Mouse (Mus musculus): ENCODE measurements around the gene Emc7. TPM values are rescaled to one million over a fixed set of nuclear protein-coding genes. Genes with fewer than 3 reads are reported as not detected.
"Not testable (repeated sequence)": the region's sequence is repeated elsewhere in the genome, so short reads cannot be mapped to it uniquely, and the experiment has no call there.

Emc7 gene
- 19.3 and 19.6 TPM in 2 replicates for polyA plus RNA-seq (2015; fragmentation: Nextera tagmentation; extraction: Ambion mirVana)

- H3K4me2 ChIP-seq, result peak within 1 kb of the TSS; percentile 72
- H3K27ac ChIP-seq, result peak within 1 kb of the TSS; percentile 50
- WGBS, result under 1% methylated on average over 49 of the region's 49 CpGs
- peak within 1 kb of the TSS; percentile 86 for H3K4me3 ChIP-seq
- ATAC-seq (ENCODE audit: borderline replicate concordance, extremely low read depth, low FRiP score, low TSS enrichment), result peak; percentile 98
- peak within 1 kb of the TSS; percentile 88 for H3K9ac ChIP-seq
- H3K27me3 ChIP-seq, result no peaks in the 10 kb centered on the region
- peaks cover 12% of the 10 kb centered on the region; the same call in 1 of the 2 replicates for H3K4me1 ChIP-seq
- H3K36me3 ChIP-seq, result peaks cover 5% of the 10 kb centered on the region
- H3K9me3 ChIP-seq, result no peaks in the 10 kb centered on the region
Observed at GRCm38 (mm10) chr2:112454862-112455564, at the start of gene Emc7. Gene Emc7, plus strand, starts transcription at chr2:112454997.

GRCm38 (mm10) chr2:112407030-112407429, 47.8 kb upstream of the Emc7 start:
- Histone ChIP-seq H3K4me2 (no peak overlapping the region), H3K9ac (no peak overlapping the region), H3K4me3 (no peak overlapping the region), H3K27ac (no peak overlapping the region), H3K36me3 (peaks cover 28% of the 10 kb centered on the region), H3K4me1 (no peaks in the 10 kb centered on the region), H3K9me3 (no peaks in the 10 kb centered on the region), H3K27me3 (no peaks in the 10 kb centered on the region)
- 85% methylated on average over 3 of the region's 3 CpGs for WGBS
- no peak for ATAC-seq (ENCODE audit: borderline replicate concordance, extremely low read depth, low FRiP score, low TSS enrichment)

DNA sequence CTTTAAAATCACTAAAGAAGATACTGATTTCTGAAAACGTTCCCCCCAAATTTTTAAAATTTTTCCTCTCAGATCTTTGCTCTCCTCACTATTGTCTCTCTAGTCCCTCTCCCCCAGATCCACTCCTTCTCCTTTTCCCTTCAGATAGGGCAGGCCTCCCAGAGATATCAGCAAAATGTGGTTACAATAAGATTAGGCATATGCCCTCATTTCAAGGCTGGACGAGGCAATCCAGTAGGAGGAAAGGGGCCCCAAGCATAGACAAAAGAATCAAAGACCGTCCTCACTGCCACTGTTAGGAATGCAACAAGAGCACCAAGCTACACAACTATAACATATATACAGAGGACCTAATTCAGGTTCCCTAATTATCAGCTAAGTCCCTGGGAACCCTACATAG, 29.5 kb upstream of the Emc7 start:
- H3K27ac ChIP-seq, result no peak overlapping the region
- no peak overlapping the region for H3K9ac ChIP-seq
- no peaks in the 10 kb centered on the region for H3K9me3 ChIP-seq
- no peaks in the 10 kb centered on the region for H3K4me1 ChIP-seq
- no peaks in the 10 kb centered on the region for H3K27me3 ChIP-seq
- WGBS, result 59% methylated on average over 3 of the region's 3 CpGs
- no peak overlapping the region for H3K4me3 ChIP-seq
- no peaks in the 10 kb centered on the region for H3K36me3 ChIP-seq
- no peak overlapping the region for H3K4me2 ChIP-seq
- ATAC-seq (ENCODE audit: borderline replicate concordance, extremely low read depth, low FRiP score, low TSS enrichment), result no peak

DNA sequence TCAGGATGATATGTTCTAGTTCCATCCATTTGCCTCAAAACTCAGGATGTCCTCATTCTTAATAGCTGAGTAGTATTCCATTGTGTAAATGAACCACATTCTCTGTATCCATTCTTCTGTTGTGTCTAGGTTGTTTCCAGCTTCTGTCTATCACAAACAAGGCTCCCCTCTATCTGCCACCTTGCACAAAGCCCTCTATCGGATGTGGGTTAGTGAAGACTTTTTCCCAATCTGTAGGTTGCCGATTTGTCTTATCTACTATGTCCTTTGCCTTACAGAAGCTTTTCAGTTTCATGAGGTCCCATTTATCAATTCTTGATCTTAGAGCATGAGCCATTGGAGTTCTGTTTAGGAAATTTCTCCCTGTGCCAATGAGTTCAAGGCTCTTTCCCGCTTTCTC, 26.3 kb upstream of the Emc7 start:
- H3K36me3 ChIP-seq; H3K9ac ChIP-seq; H3K4me2 ChIP-seq; H3K4me1 ChIP-seq; H3K9me3 ChIP-seq; H3K27ac ChIP-seq; H3K27me3 ChIP-seq; H3K4me3 ChIP-seq; ATAC-seq (ENCODE audit: borderline replicate concordance, extremely low read depth, low FRiP score, low TSS enrichment): not testable (repeated sequence)
- WGBS, result 81% methylated on average over 3 of the region's 3 CpGs

GRCm38 (mm10) chr2:112429665-112430064, 25.1 kb upstream of the Emc7 start:
- Histone ChIP-seq H3K27me3 (no peaks in the 10 kb centered on the region), H3K36me3 (no peaks in the 10 kb centered on the region), H3K4me2 (no peak overlapping the region), H3K27ac (no peak overlapping the region), H3K4me1 (no peaks in the 10 kb centered on the region), H3K9me3 (no peaks in the 10 kb centered on the region), H3K9ac (no peak overlapping the region), H3K4me3 (no peak overlapping the region)
- ATAC-seq (ENCODE audit: borderline replicate concordance, extremely low read depth, low FRiP score, low TSS enrichment), result no peak
- WGBS, result 77% methylated on average over 4 of the region's 4 CpGs

- Histone ChIP-seq H3K36me3 (no peaks in the 10 kb centered on the region), H3K9me3 (no peaks in the 10 kb centered on the region), H3K4me3 (no peak overlapping the region), H3K27ac (no peak overlapping the region), H3K27me3 (no peaks in the 10 kb centered on the region), H3K9ac (no peak overlapping the region), H3K4me2 (no peak overlapping the region), H3K4me1 (no peaks in the 10 kb centered on the region)
- ATAC-seq (ENCODE audit: borderline replicate concordance, extremely low read depth, low FRiP score, low TSS enrichment), result no peak
- 29% methylated on average over 5 of the region's 5 CpGs for WGBS
Observed at GRCm38 (mm10) chr2:112430403-112430802, 24.4 kb upstream of the Emc7 start.

DNA sequence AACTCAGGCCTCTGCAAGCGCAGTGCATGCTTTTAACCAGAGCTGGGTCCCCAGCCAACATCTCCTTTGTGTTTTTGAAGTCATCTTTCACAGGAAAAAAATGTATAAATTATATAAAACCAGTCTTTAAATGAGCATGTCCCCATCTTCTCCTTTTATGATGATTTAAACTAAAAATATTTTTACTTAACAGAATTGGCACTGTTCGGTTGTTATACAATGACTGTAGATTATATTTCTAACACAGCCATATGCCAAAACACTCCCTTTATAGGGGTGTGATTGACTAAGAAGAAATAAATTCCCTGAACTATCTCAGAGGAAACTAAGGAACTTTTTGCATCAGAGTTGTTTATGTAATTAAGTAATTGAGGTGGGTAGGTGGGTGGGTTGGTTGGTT, 22.3 kb upstream of the Emc7 start:
- Histone ChIP-seq H3K36me3 (no peaks in the 10 kb centered on the region), H3K4me3 (no peak overlapping the region), H3K27me3 (no peaks in the 10 kb centered on the region), H3K4me1 (no peaks in the 10 kb centered on the region), H3K9ac (no peak overlapping the region), H3K27ac (no peak overlapping the region), H3K9me3 (no peaks in the 10 kb centered on the region), H3K4me2 (no peak overlapping the region)
- WGBS, result 87% methylated on average over 2 of the region's 2 CpGs
- ATAC-seq (ENCODE audit: borderline replicate concordance, extremely low read depth, low FRiP score, low TSS enrichment), result no peak

DNA sequence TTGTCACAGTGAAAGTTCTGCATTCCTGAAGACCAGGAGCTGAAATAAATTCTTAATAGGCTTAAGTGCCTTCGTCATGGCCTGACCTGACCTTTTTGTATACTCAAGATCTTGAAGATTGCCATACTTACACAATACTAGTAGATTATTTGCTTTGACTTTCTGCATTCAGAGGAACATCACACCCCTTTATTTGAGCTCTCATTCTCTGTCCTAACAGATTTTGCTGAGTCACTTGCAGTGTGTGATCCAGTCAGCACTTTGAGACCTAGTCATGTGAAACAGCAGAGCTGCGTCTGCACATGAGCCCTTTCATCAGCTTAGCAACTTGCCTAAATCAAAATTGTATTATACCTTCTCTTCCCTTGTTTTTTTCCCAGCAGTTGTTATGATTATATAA, 21.4 kb upstream of the Emc7 start:
- H3K27ac ChIP-seq, result no peak overlapping the region
- no peaks in the 10 kb centered on the region for H3K27me3 ChIP-seq
- no peak for ATAC-seq (ENCODE audit: borderline replicate concordance, extremely low read depth, low FRiP score, low TSS enrichment)
- no peak overlapping the region for H3K4me3 ChIP-seq
- H3K4me2 ChIP-seq, result no peak overlapping the region
- H3K9me3 ChIP-seq, result no peaks in the 10 kb centered on the region
- no peaks in the 10 kb centered on the region for H3K36me3 ChIP-seq
- H3K9ac ChIP-seq, result no peak overlapping the region
- WGBS, result 43% methylated on average over 2 of the region's 2 CpGs
- H3K4me1 ChIP-seq, result no peaks in the 10 kb centered on the region

GRCm38 (mm10) chr2:112436292-112436691, 18.5 kb upstream of the Emc7 start:
- Histone ChIP-seq H3K9me3 (no peaks in the 10 kb centered on the region), H3K9ac (no peak overlapping the region), H3K4me3 (no peak overlapping the region), H3K27ac (no peak overlapping the region), H3K4me1 (no peaks in the 10 kb centered on the region), H3K4me2 (no peak overlapping the region), H3K27me3 (no peaks in the 10 kb centered on the region), H3K36me3 (no peaks in the 10 kb centered on the region)
- WGBS, result 84% methylated on average over 4 of the region's 4 CpGs
- no peak for ATAC-seq (ENCODE audit: borderline replicate concordance, extremely low read depth, low FRiP score, low TSS enrichment)

- no peaks in the 10 kb centered on the region for H3K36me3 ChIP-seq
- H3K4me2 ChIP-seq, result no peak overlapping the region
- H3K27ac ChIP-seq, result no peak overlapping the region
- no peaks in the 10 kb centered on the region for H3K4me1 ChIP-seq
- 73% methylated on average over 2 of the region's 2 CpGs for WGBS
- no peak overlapping the region for H3K4me3 ChIP-seq
- no peak overlapping the region for H3K9ac ChIP-seq
- no peaks in the 10 kb centered on the region for H3K27me3 ChIP-seq
- H3K9me3 ChIP-seq, result no peaks in the 10 kb centered on the region
- ATAC-seq (ENCODE audit: borderline replicate concordance, extremely low read depth, low FRiP score, low TSS enrichment), result no peak
Observed at GRCm38 (mm10) chr2:112437589-112437988, 17.2 kb upstream of the Emc7 start.

GRCm38 (mm10) chr2:112443491-112443890, 11.3 kb upstream of the Emc7 start:
- Histone ChIP-seq H3K9me3 (no peaks in the 10 kb centered on the region), H3K27ac (no peak overlapping the region), H3K4me1 (no peaks in the 10 kb centered on the region), H3K36me3 (no peaks in the 10 kb centered on the region), H3K27me3 (no peaks in the 10 kb centered on the region), H3K9ac (no peak overlapping the region), H3K4me2 (no peak overlapping the region), H3K4me3 (no peak overlapping the region)
- 56% methylated on average over 2 of the region's 2 CpGs for WGBS
- ATAC-seq (ENCODE audit: borderline replicate concordance, extremely low read depth, low FRiP score, low TSS enrichment), result no peak

- Histone ChIP-seq H3K4me1 (no peaks in the 10 kb centered on the region), H3K9ac (no peak overlapping the region), H3K36me3 (no peaks in the 10 kb centered on the region), H3K4me2 (no peak overlapping the region), H3K27me3 (no peaks in the 10 kb centered on the region), H3K9me3 (no peaks in the 10 kb centered on the region), H3K4me3 (no peak overlapping the region), H3K27ac (no peak overlapping the region)
- no peak for ATAC-seq (ENCODE audit: borderline replicate concordance, extremely low read depth, low FRiP score, low TSS enrichment)
Observed at GRCm38 (mm10) chr2:112445511-112445910, 9.3 kb upstream of the Emc7 start.

GRCm38 (mm10) chr2:112448046-112448445, 6.8 kb upstream of the Emc7 start:
- not testable (repeated sequence) for ATAC-seq (ENCODE audit: borderline replicate concordance, extremely low read depth, low FRiP score, low TSS enrichment); H3K4me2 ChIP-seq; H3K9me3 ChIP-seq; H3K4me3 ChIP-seq; H3K4me1 ChIP-seq; H3K27ac ChIP-seq; H3K27me3 ChIP-seq; H3K9ac ChIP-seq; H3K36me3 ChIP-seq
- 70% methylated on average over 4 of the region's 4 CpGs for WGBS

All from lung, embryonic 15.5 days (tissue).